ENCODE assay signal across 8 mouse cellular contexts in the genomic region with DNA sequence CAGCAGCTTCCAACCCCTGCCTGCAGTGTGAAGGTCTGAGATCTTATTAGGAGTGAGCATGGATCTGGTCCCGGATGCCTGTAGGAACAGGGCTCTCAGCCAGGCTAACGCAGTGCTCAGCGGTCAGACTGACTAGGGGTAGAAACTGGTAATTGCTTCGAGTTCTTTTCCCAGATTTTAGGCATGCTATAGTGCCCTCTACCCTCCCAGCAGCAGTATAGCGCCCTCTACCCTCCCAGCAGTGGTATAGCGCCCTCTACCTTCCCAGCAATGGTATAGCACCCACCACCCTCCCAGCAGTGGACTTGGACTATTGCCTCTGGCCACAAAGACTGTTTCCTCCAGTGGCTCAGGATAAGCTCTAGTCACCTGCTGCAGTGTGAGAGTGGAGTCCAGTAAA.
DNase-seq lines count a peak whose midpoint lies in the region; ATAC-seq and TF ChIP-seq lines count a peak whose summit lies in the region.

No protein-coding gene starts in this region.

- H3K36me3 ChIP-seq in MEL (ENCODE audit: control insufficient read depth in 1 of 2, insufficient read depth in 2 of 2, low read length in 2 of 2) = no peaks in the 10 kb centered on the region
- H3K36me3 ChIP-seq in liver, postnatal 0 days (replicated peaks; ENCODE audit: insufficient read depth, low read length) = no peaks in the 10 kb centered on the region
- no peaks in the 10 kb centered on the region for H3K36me3 ChIP-seq in intestine, embryonic 16.5 days (ENCODE audit: control insufficient read depth, insufficient read depth, low read length)

- no peak for TF ChIP-seq POLR2A in MEL (IDR thresholded peaks at IDR 0.05; ENCODE audit: control insufficient read depth in 1 of 2, insufficient read depth in 1 of 2, low read depth in 1 of 2, low read length in 2 of 2, poor library complexity in 1 of 2)

- no peak overlapping the region for H3K4me3 ChIP-seq in left cerebral cortex, adult 2 months
- H3K4me3 ChIP-seq in MEL (ENCODE audit: control insufficient read depth in 1 of 2, insufficient read depth in 1 of 2, low read depth in 2 of 2, low read length in 2 of 2) = no peak overlapping the region
- H3K4me3 ChIP-seq in liver, postnatal 0 days (ENCODE audit: low read depth, low read length) = no peak overlapping the region
- H3K4me3 ChIP-seq in intestine, embryonic 16.5 days (ENCODE audit: low read length) = no peak overlapping the region

- no peaks in the 10 kb centered on the region for H3K79me2 ChIP-seq in MEL (ENCODE audit: control insufficient read depth, insufficient read depth, low read length, poor library complexity)

- no peak overlapping the region for H3K4me2 ChIP-seq in liver, postnatal 0 days (ENCODE audit: low read depth, low read length)
- H3K4me2 ChIP-seq in intestine, embryonic 16.5 days (ENCODE audit: low read depth, low read length) = no peak overlapping the region

- TF ChIP-seq CTCF in left cerebral cortex, adult 2 months (IDR thresholded peaks at IDR 0.05) = peak; percentile 77
- peak; percentile 71 to 100 (median 86) for TF ChIP-seq CTCF in MEL (IDR thresholded peaks at IDR 0.05 in 2 of 3, conservative IDR thresholded peaks at IDR 0.05 in 1 of 3; ENCODE audit: control insufficient read depth in 1 of 3, insufficient read depth in 1 of 3, low read depth in 2 of 3, low read length in 3 of 3, poor library complexity in 1 of 3, severe bottlenecking in 1 of 3)
- peak; percentile 80 for TF ChIP-seq CTCF in liver, postnatal 0 days (IDR thresholded peaks at IDR 0.05; ENCODE audit: low read depth)

- no peak overlapping the region for H3K9ac ChIP-seq in MEL (ENCODE audit: control insufficient read depth, low read depth, low read length, poor library complexity, severe bottlenecking)
- H3K9ac ChIP-seq in liver, postnatal 0 days (replicated peaks) = no peak overlapping the region
- H3K9ac ChIP-seq in intestine, embryonic 16.5 days (ENCODE audit: low read depth, low read length) = no peak overlapping the region

- ATAC-seq in liver, postnatal 0 days = no peak
- ATAC-seq in intestine, embryonic 16.5 days = no peak

- no peaks in the 10 kb centered on the region for H3K4me1 ChIP-seq in MEL (ENCODE audit: control insufficient read depth in 1 of 2, insufficient read depth in 2 of 2, low read length in 2 of 2)
- no peaks in the 10 kb centered on the region for H3K4me1 ChIP-seq in liver, postnatal 0 days (ENCODE audit: insufficient read depth)
- H3K4me1 ChIP-seq in intestine, embryonic 16.5 days (ENCODE audit: control insufficient read depth, insufficient read depth, low read length) = no peaks in the 10 kb centered on the region

- no peaks in the 10 kb centered on the region for H3K9me3 ChIP-seq in MEL (replicated peaks; ENCODE audit: insufficient read depth, low read length)
- H3K9me3 ChIP-seq in liver, postnatal 0 days (ENCODE audit: low read length) = no peaks in the 10 kb centered on the region
- no peaks in the 10 kb centered on the region for H3K9me3 ChIP-seq in intestine, embryonic 16.5 days (ENCODE audit: control insufficient read depth, low read length)

- TF ChIP-seq RAD21 in MEL (IDR thresholded peaks at IDR 0.05; ENCODE audit: low read depth, low read length) = peak; percentile 45

- 33% methylated on average over 6 of the region's 6 CpGs for WGBS in liver, postnatal 0 days (ENCODE audit: insufficient replicate concordance)
- WGBS in intestine, embryonic 16.5 days = 26% methylated on average over 6 of the region's 6 CpGs

- H3K27ac ChIP-seq in left cerebral cortex, adult 2 months = no peak overlapping the region
- H3K27ac ChIP-seq in MEL (ENCODE audit: control insufficient read depth, low read depth, low read length) = no peak overlapping the region
- H3K27ac ChIP-seq in liver, postnatal 0 days (ENCODE audit: low read depth) = no peak overlapping the region
- no peak overlapping the region for H3K27ac ChIP-seq in intestine, embryonic 16.5 days (ENCODE audit: low read length)

- TF ChIP-seq EP300 in MEL (IDR thresholded peaks at IDR 0.05; ENCODE audit: low read depth in 1 of 2, low read length in 2 of 2) = no peak
- no peak for TF ChIP-seq EP300 in liver, postnatal 0 days (IDR thresholded peaks at IDR 0.05; ENCODE audit: low read depth)

- intact Hi-C loops in left cerebral cortex, adult 2 months (cut with DNase I) = loop anchor here (2.0 to 5.0 kb wide), 2 partner anchors 407 to 555 kb away; no protein-coding TSS in a partner anchor
- intact Hi-C loops in left cerebral cortex, postnatal 14 days (cut with DNase I) = loop anchor here (5.0 kb wide), 1 partner anchor 552 kb away; no protein-coding TSS in a partner anchor

- no peak for DNase-seq in left cerebral cortex, adult 2 months (ENCODE audit: extremely low spot score in 1 of 2, low spot score in 2 of 2)
- no peak for DNase-seq in left cerebral cortex, postnatal 14 days (ENCODE audit: low spot score in 2 of 2)
- DNase-seq in MEL (ENCODE audit: low read depth, low spot score) = peak; percentile 33
- peak; percentile 50 for DNase-seq in cerebellum, adult 11 months
- DNase-seq in liver, postnatal 0 days = no peak
- no peak for DNase-seq in frontal cortex, postnatal 25 days (ENCODE audit: low spot score in 2 of 2)
- DNase-seq in right cerebral cortex, postnatal 4 days = no peak

- no peaks in the 10 kb centered on the region for H3K27me3 ChIP-seq in MEL (ENCODE audit: control insufficient read depth in 1 of 2, insufficient read depth in 2 of 2, low read length in 2 of 2)
- no peaks in the 10 kb centered on the region for H3K27me3 ChIP-seq in liver, postnatal 0 days (ENCODE audit: insufficient read depth, low read length)
- H3K27me3 ChIP-seq in intestine, embryonic 16.5 days (replicated peaks; ENCODE audit: control insufficient read depth, insufficient read depth, low read length) = no peaks in the 10 kb centered on the region

TF ChIP-seq in MEL, 35 proteins besides CTCF, POLR2A, EP300 and RAD21:
- TF ChIP-seq TBP (IDR thresholded peaks at IDR 0.05; ENCODE audit: low read depth, low read length) (no peak), JUND (IDR thresholded peaks at IDR 0.05; ENCODE audit: low read depth, low read length) (no peak), SMC3 (IDR thresholded peaks at IDR 0.05; ENCODE audit: low read depth, low read length) (peak; percentile 49)

Comparison
In these comparisons a context has a peak if more than half of its experiments do, and no peak if none do; other contexts are left out.
1. DNase-seq: peak in MEL (single experiment) and cerebellum, adult 11 months (single experiment); none in left cerebral cortex, adult 2 months (0 of 2), left cerebral cortex, postnatal 14 days (0 of 2), liver, postnatal 0 days (single experiment), frontal cortex, postnatal 25 days (0 of 2) and right cerebral cortex, postnatal 4 days (single experiment).
2. Peak in every context shown above with its lines, with median percentiles within 50 percentile points of each other: CTCF ChIP-seq.